ENCODE assay signal across 11 mouse cellular contexts in genomic region chr17:56148280-56148679, GRCm38 (mm10). TPM values are rescaled to one million over a fixed set of nuclear protein-coding genes. Genes with fewer than 3 reads are reported as not detected.
DNase-seq lines count a peak whose midpoint lies in the region; ATAC-seq and TF ChIP-seq lines count a peak whose summit lies in the region.
"Had no signal": no experiment of that assay in that cellular context is flagged by ENCODE, and none has a peak within 500 bp of the region (broad histone marks: within the 10 kb centered on the region; RNA-seq: fewer than 3 reads in every experiment).

No protein-coding gene starts in this region.

- no peak overlapping the region for H3K27ac ChIP-seq in liver, embryonic 11.5 days (ENCODE audit: low read depth, low read length)
- no peak overlapping the region for H3K27ac ChIP-seq in hindbrain, embryonic 11.5 days (ENCODE audit: low read depth, low read length)
- no peak overlapping the region for H3K27ac ChIP-seq in midbrain, embryonic 12.5 days (replicated peaks)
- H3K27ac ChIP-seq: liver, embryonic 14.5 days had no signal

- H3K4me3 ChIP-seq in liver, embryonic 11.5 days (ENCODE audit: low read depth, low read length), result no peak overlapping the region
- H3K4me3 ChIP-seq in E14TG2a.4 (replicated peaks; ENCODE audit: low read length), result peak overlapping the region; percentile 59
- H3K4me3 ChIP-seq in hindbrain, embryonic 11.5 days (ENCODE audit: low read depth, low read length), result no peak overlapping the region
- H3K4me3 ChIP-seq in midbrain, embryonic 12.5 days, result peak overlapping the region; percentile 30; the same call in 1 of the 2 replicates

- no peaks in the 10 kb centered on the region for H3K9me3 ChIP-seq in liver, embryonic 11.5 days (ENCODE audit: control insufficient read depth, low read length)
- H3K9me3 ChIP-seq in E14TG2a.4 (ENCODE audit: low read length), result no peaks in the 10 kb centered on the region
- no peaks in the 10 kb centered on the region for H3K9me3 ChIP-seq in hindbrain, embryonic 11.5 days (ENCODE audit: control insufficient read depth, low read length)
- H3K9me3 ChIP-seq in midbrain, embryonic 12.5 days, result no peaks in the 10 kb centered on the region

- TF ChIP-seq CTCF in E14TG2a.4 (conservative IDR thresholded peaks at IDR 0.05; ENCODE audit: low read length), result no peak

- H3K4me1 ChIP-seq in liver, embryonic 11.5 days (replicated peaks; ENCODE audit: control insufficient read depth, insufficient read depth, low read length), result no peaks in the 10 kb centered on the region
- peaks cover 40% of the 10 kb centered on the region for H3K4me1 ChIP-seq in E14TG2a.4 (replicated peaks; ENCODE audit: low read depth, low read length)
- H3K4me1 ChIP-seq in hindbrain, embryonic 11.5 days (replicated peaks; ENCODE audit: control insufficient read depth, insufficient read depth, low read length), result peaks cover 6% of the 10 kb centered on the region
- H3K4me1 ChIP-seq in midbrain, embryonic 12.5 days, result peaks cover 22% of the 10 kb centered on the region

- H3K4me2 ChIP-seq in liver, embryonic 11.5 days, result peak overlapping the region; percentile 24
- H3K4me2 ChIP-seq in hindbrain, embryonic 11.5 days (replicated peaks; ENCODE audit: low read depth, low read length), result no peak overlapping the region
- peak overlapping the region; percentile 54 for H3K4me2 ChIP-seq in midbrain, embryonic 12.5 days (replicated peaks)

- 19% methylated on average over 9 of the region's 9 CpGs for whole genome bisulfite sequencing in liver, embryonic 11.5 days
- 20% methylated on average over 9 of the region's 9 CpGs for WGBS in hindbrain, embryonic 11.5 days
- WGBS in midbrain, embryonic 12.5 days, result 18% methylated on average over 9 of the region's 9 CpGs

- no peak for ATAC-seq in liver, embryonic 11.5 days (replicated peaks; ENCODE audit: low FRiP score)
- 0 out of 2 replicates have a peak, but pooled peaks have one; percentile 8 for ATAC-seq in hindbrain, embryonic 11.5 days (ENCODE audit: low FRiP score)
- ATAC-seq in midbrain, embryonic 12.5 days (ENCODE audit: low FRiP score, low read depth), result no peak
- ATAC-seq in inflammation-experienced regulatory T-cells, adult 6 months, result no peak

- no peaks in the 10 kb centered on the region for H3K36me3 ChIP-seq in liver, embryonic 11.5 days (ENCODE audit: control insufficient read depth, insufficient read depth, low read length)
- no peaks in the 10 kb centered on the region for H3K36me3 ChIP-seq in E14TG2a.4 (ENCODE audit: insufficient read depth, low read length)
- H3K36me3 ChIP-seq in hindbrain, embryonic 11.5 days (ENCODE audit: control insufficient read depth, insufficient read depth, low read length), result no peaks in the 10 kb centered on the region
- H3K36me3 ChIP-seq in midbrain, embryonic 12.5 days, result no peaks in the 10 kb centered on the region

- H3K9ac ChIP-seq in liver, embryonic 11.5 days (ENCODE audit: low read depth, low read length), result no peak overlapping the region
- H3K9ac ChIP-seq in hindbrain, embryonic 11.5 days (ENCODE audit: low read depth, low read length), result no peak overlapping the region
- no peak overlapping the region for H3K9ac ChIP-seq in midbrain, embryonic 12.5 days (replicated peaks)
- H3K9ac ChIP-seq: liver, embryonic 14.5 days had no signal

- intact Hi-C loops in left cerebral cortex, postnatal 10 days (cut with DNase I), result no loop called here

- H3K27me3 ChIP-seq in liver, embryonic 11.5 days (replicated peaks; ENCODE audit: control insufficient read depth, insufficient read depth, low read length), result peaks cover 71% of the 10 kb centered on the region
- H3K27me3 ChIP-seq in E14TG2a.4 (ENCODE audit: insufficient read depth, low read length), result peaks cover 94% of the 10 kb centered on the region
- H3K27me3 ChIP-seq in hindbrain, embryonic 11.5 days (ENCODE audit: control insufficient read depth, insufficient read depth, low read length), result peaks cover 23% of the 10 kb centered on the region
- peaks cover 81% of the 10 kb centered on the region for H3K27me3 ChIP-seq in midbrain, embryonic 12.5 days

- DNase-seq in liver, embryonic 11.5 days (ENCODE audit: low spot score), result no peak
- no peak for DNase-seq in liver
- no peak for DNase-seq in hindbrain, embryonic 11.5 days (ENCODE audit: low spot score)
- DNase-seq in ovary, postnatal 10 days (ENCODE audit: low spot score), result no peak
- no peak for DNase-seq in left cerebral cortex, postnatal 10 days (ENCODE audit: extremely low spot score in 1 of 2, low spot score in 2 of 2)
- DNase-seq: adrenal gland, postnatal 25 days; cerebellum, postnatal 36 days had no signal

RNA-seq across cellular contexts. Expression of gene Sema6b, which starts 8.1 kb away (rescaled TPM):
- 1.4 and 1.5 TPM in 2 replicates for polyA plus RNA-seq in liver, embryonic 11.5 days (2014; fragmentation: Nextera tagmentation; extraction: Ambion mirVana)
- polyA plus RNA-seq in hindbrain, embryonic 11.5 days (2014; fragmentation: Nextera tagmentation; extraction: Ambion mirVana), result 2.5 and 2.6 TPM in 2 replicates
- polyA plus RNA-seq in midbrain, embryonic 12.5 days (2016; fragmentation: Nextera tagmentation; extraction: Ambion mirVana), result 6.5 and 7.9 TPM in 2 replicates
- total RNA-seq in left cerebral cortex, postnatal 10 days (2021), result 100 to 1,000 TPM; 119 to 123 TPM
- polyA plus RNA-seq in inflammation-experienced regulatory T-cells, adult 6 months (2017; shearing (Covaris generic)), result under 1 TPM in 1 of 3 experiments, not detected in 2; 0.13 TPM

RNA-seq across cellular contexts. Expression of gene Tnfaip8l1, which starts 14.0 kb away (rescaled TPM):
- 6.8 and 7.5 TPM in 2 replicates for polyA plus RNA-seq in liver, embryonic 11.5 days (2014; fragmentation: Nextera tagmentation; extraction: Ambion mirVana)
- polyA plus RNA-seq in hindbrain, embryonic 11.5 days (2014; fragmentation: Nextera tagmentation; extraction: Ambion mirVana), result 8.5 and 9.9 TPM in 2 replicates
- polyA plus RNA-seq in midbrain, embryonic 12.5 days (2016; fragmentation: Nextera tagmentation; extraction: Ambion mirVana), result 8.0 and 8.2 TPM in 2 replicates
- 10 to 100 TPM in 1 of 2 experiments, 1 to 10 TPM in 1; 9.3 to 11.1 TPM for total RNA-seq in left cerebral cortex, postnatal 10 days (2021)
- polyA plus RNA-seq in inflammation-experienced regulatory T-cells, adult 6 months (2017; shearing (Covaris generic)), result 10 to 100 TPM; 29.8 to 39.7 (median 37.9) TPM

RNA-seq across cellular contexts. Expression of gene Lrg1, which starts 26.5 kb away (rescaled TPM):
- 0.23 and 0.34 TPM in 2 replicates for polyA plus RNA-seq in liver, embryonic 11.5 days (2014; fragmentation: Nextera tagmentation; extraction: Ambion mirVana)
- 0.21 TPM in 1 of 2 replicates, not detected in the other for polyA plus RNA-seq in hindbrain, embryonic 11.5 days (2014; fragmentation: Nextera tagmentation; extraction: Ambion mirVana)
- polyA plus RNA-seq in midbrain, embryonic 12.5 days (2016; fragmentation: Nextera tagmentation; extraction: Ambion mirVana), result 0.29 TPM in 1 of 2 replicates, not detected in the other
- under 1 TPM; 0.49 to 0.79 TPM for total RNA-seq in left cerebral cortex, postnatal 10 days (2021)
- not detected for polyA plus RNA-seq in inflammation-experienced regulatory T-cells, adult 6 months (2017; shearing (Covaris generic))

RNA-seq across cellular contexts. Expression of gene Plin5, which starts 30.9 kb away (rescaled TPM):
- polyA plus RNA-seq in liver, embryonic 11.5 days (2014; fragmentation: Nextera tagmentation; extraction: Ambion mirVana), result 0.43 and 0.68 TPM in 2 replicates
- 0.20 and 0.28 TPM in 2 replicates for polyA plus RNA-seq in hindbrain, embryonic 11.5 days (2014; fragmentation: Nextera tagmentation; extraction: Ambion mirVana)
- 0.14 and 0.34 TPM in 2 replicates for polyA plus RNA-seq in midbrain, embryonic 12.5 days (2016; fragmentation: Nextera tagmentation; extraction: Ambion mirVana)
- total RNA-seq in left cerebral cortex, postnatal 10 days (2021), result 1 to 10 TPM in 1 of 2 experiments, under 1 TPM in 1; 0.75 to 1.2 TPM
- polyA plus RNA-seq in inflammation-experienced regulatory T-cells, adult 6 months (2017; shearing (Covaris generic)), result under 1 TPM in 1 of 3 experiments, not detected in 2; 0.16 TPM

RNA-seq across cellular contexts. Expression of gene Mydgf, which starts 35.4 kb away (rescaled TPM):
- 98.7 and 102 TPM in 2 replicates for polyA plus RNA-seq in liver, embryonic 11.5 days (2014; fragmentation: Nextera tagmentation; extraction: Ambion mirVana)
- polyA plus RNA-seq in hindbrain, embryonic 11.5 days (2014; fragmentation: Nextera tagmentation; extraction: Ambion mirVana), result 62.1 and 62.9 TPM in 2 replicates
- polyA plus RNA-seq in midbrain, embryonic 12.5 days (2016; fragmentation: Nextera tagmentation; extraction: Ambion mirVana), result 56.8 and 61.6 TPM in 2 replicates
- total RNA-seq in left cerebral cortex, postnatal 10 days (2021), result 10 to 100 TPM; 49.4 to 51.4 TPM
- polyA plus RNA-seq in inflammation-experienced regulatory T-cells, adult 6 months (2017; shearing (Covaris generic)), result 10 to 100 TPM; 53.3 to 65.6 (median 59.5) TPM

Comparison
In these comparisons a context has a peak if more than half of its experiments do, and no peak if none do; other contexts are left out.
1. H3K4me3 ChIP-seq: peak in E14TG2a.4 (single experiment) and midbrain, embryonic 12.5 days (single experiment); none in liver, embryonic 11.5 days (single experiment) and hindbrain, embryonic 11.5 days (single experiment).